7 mouse cellular contexts compared by ENCODE assay signal in the genomic region with DNA sequence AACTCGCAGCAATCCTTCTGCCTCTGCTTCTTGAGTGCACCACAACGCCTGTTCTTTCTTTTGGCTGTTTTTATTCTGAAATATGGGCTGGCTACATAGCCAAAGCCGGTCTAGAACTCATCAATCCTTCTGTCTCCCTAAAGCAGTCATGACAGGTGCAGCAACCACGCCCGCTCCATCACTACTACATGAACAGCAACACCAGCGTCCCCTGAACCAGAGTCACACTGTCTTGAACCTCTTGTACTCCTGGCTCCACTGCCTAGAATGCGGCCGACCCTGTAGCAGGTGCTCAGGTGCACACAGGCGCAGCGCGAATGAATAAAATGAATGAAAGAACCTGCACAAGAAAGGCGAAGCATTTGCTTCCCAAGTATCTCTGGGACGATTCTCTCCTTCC. TPM values are rescaled to one million over a fixed set of nuclear protein-coding genes. Genes with fewer than 3 reads are reported as not detected.
DNase-seq lines count a peak whose midpoint lies in the region; ATAC-seq and TF ChIP-seq lines count a peak whose summit lies in the region.

No protein-coding gene starts in this region.

- H3ac ChIP-seq in myocyte (ENCODE audit: control insufficient read depth, insufficient read length) = peak overlapping the region; percentile 16

- no peaks in the 10 kb centered on the region for H3K9me3 ChIP-seq in embryonic facial prominence, embryonic 11.5 days (replicated peaks; ENCODE audit: control insufficient read depth, low read length)
- H3K9me3 ChIP-seq in hindbrain, embryonic 16.5 days (ENCODE audit: control insufficient read depth, low read length) = no peaks in the 10 kb centered on the region

- peaks cover 3% of the 10 kb centered on the region; the same call in 1 of the 2 replicates for H3K4me1 ChIP-seq in embryonic facial prominence, embryonic 11.5 days (ENCODE audit: control insufficient read depth, insufficient read depth, low read length)
- peaks cover 24% of the 10 kb centered on the region for H3K4me1 ChIP-seq in hindbrain, embryonic 16.5 days (ENCODE audit: control insufficient read depth, insufficient read depth, low read depth, low read length)

- H3K4me2 ChIP-seq in embryonic facial prominence, embryonic 11.5 days (ENCODE audit: low read depth, low read length) = peak overlapping the region; percentile 88
- peak overlapping the region; percentile 87 for H3K4me2 ChIP-seq in hindbrain, embryonic 16.5 days (ENCODE audit: low read length)
- H3K4me2 ChIP-seq in myocyte (ENCODE audit: low read depth) = peak overlapping the region; percentile 94

- H3K27ac ChIP-seq in left cerebral cortex, adult 2 months = peak overlapping the region; percentile 100
- H3K27ac ChIP-seq in embryonic facial prominence, embryonic 11.5 days (replicated peaks; ENCODE audit: low read depth, low read length) = peak overlapping the region; percentile 6; the same call in 1 of the 2 replicates
- H3K27ac ChIP-seq in hindbrain, embryonic 16.5 days (ENCODE audit: low read depth, low read length) = peak overlapping the region; percentile 97

- 6% methylated on average over 13 of the region's 13 CpGs for WGBS in embryonic facial prominence, embryonic 11.5 days
- 6% methylated on average over 13 of the region's 13 CpGs for WGBS in hindbrain, embryonic 16.5 days

- no peak for TF ChIP-seq CTCF in left cerebral cortex, adult 2 months (IDR thresholded peaks at IDR 0.05)

- intact Hi-C loops in left cerebral cortex, adult 2 months (cut with DNase I) = loop anchor here (2.0 kb wide), 1 partner anchor 23 kb away; no protein-coding TSS in a partner anchor
- intact Hi-C loops in left cerebral cortex, postnatal 10 days (cut with DNase I) = no loop called here

- peak in 1 of 2 experiments; percentile 21 for DNase-seq in left cerebral cortex, adult 2 months (ENCODE audit: extremely low spot score in 1 of 2, low spot score in 2 of 2)
- no peak for DNase-seq in left cerebral cortex, postnatal 10 days (ENCODE audit: extremely low spot score in 1 of 2, low spot score in 2 of 2)
- DNase-seq in embryonic facial prominence, embryonic 11.5 days (ENCODE audit: low spot score) = no peak
- DNase-seq in adrenal gland, adult 2 months = no peak
- DNase-seq in left cerebral cortex, adult 11 months (ENCODE audit: low spot score) = no peak

- H3K9ac ChIP-seq in embryonic facial prominence, embryonic 11.5 days (replicated peaks; ENCODE audit: low read length) = peak overlapping the region; percentile 72
- H3K9ac ChIP-seq in hindbrain, embryonic 16.5 days (ENCODE audit: low read depth, low read length) = peak overlapping the region; percentile 97

- peaks cover 9% of the 10 kb centered on the region for H3K79me2 ChIP-seq in myocyte (ENCODE audit: control insufficient read depth, insufficient read depth)

- TF ChIP-seq POLR2A in myocyte (IDR thresholded peaks at IDR 0.05; ENCODE audit: insufficient read length, low read depth) = no peak

- ATAC-seq in embryonic facial prominence, embryonic 11.5 days (replicated peaks; ENCODE audit: insufficient number of reproducible peaks, low FRiP score, low TSS enrichment, low read depth) = 0 out of 2 replicates have a peak, but pooled peaks have one; percentile 7
- peak; percentile 28 for ATAC-seq in hindbrain, embryonic 16.5 days

- peak overlapping the region; percentile 69 for H3K4me3 ChIP-seq in left cerebral cortex, adult 2 months
- peak overlapping the region; percentile 77 for H3K4me3 ChIP-seq in embryonic facial prominence, embryonic 11.5 days (ENCODE audit: low read depth, low read length)
- H3K4me3 ChIP-seq in hindbrain, embryonic 16.5 days (ENCODE audit: low read length) = peak overlapping the region; percentile 81
- peak overlapping the region; percentile 84 for H3K4me3 ChIP-seq in myocyte

- H3K27me3 ChIP-seq in embryonic facial prominence, embryonic 11.5 days (ENCODE audit: control insufficient read depth, insufficient read depth, low read length) = no peaks in the 10 kb centered on the region
- no peaks in the 10 kb centered on the region for H3K27me3 ChIP-seq in hindbrain, embryonic 16.5 days (replicated peaks; ENCODE audit: control insufficient read depth, insufficient read depth, low read length)
- H3K27me3 ChIP-seq in myocyte (ENCODE audit: control insufficient read depth, insufficient read depth, insufficient read length) = no peaks in the 10 kb centered on the region

- peaks cover 7% of the 10 kb centered on the region; the same call in 1 of the 2 replicates for H3K36me3 ChIP-seq in embryonic facial prominence, embryonic 11.5 days (replicated peaks; ENCODE audit: control insufficient read depth, insufficient read depth, low read depth, low read length)
- H3K36me3 ChIP-seq in hindbrain, embryonic 16.5 days (ENCODE audit: control insufficient read depth, insufficient read depth, low read length) = peaks cover 36% of the 10 kb centered on the region
- H3K36me3 ChIP-seq in myocyte (ENCODE audit: control insufficient read depth, insufficient read depth) = no peaks in the 10 kb centered on the region

TF ChIP-seq in myocyte, 11 proteins besides CTCF, POLR2A, EP300 and RAD21:
- TF ChIP-seq SRF (IDR thresholded peaks at IDR 0.05; ENCODE audit: control insufficient read depth, insufficient read length, low read depth) (no peak), MAX (IDR thresholded peaks at IDR 0.05; ENCODE audit: low read depth) (no peak), MYOG (IDR thresholded peaks at IDR 0.05; ENCODE audit: control insufficient read depth in 1 of 3, insufficient read depth in 1 of 3, insufficient read length in 2 of 3, low read depth in 2 of 3) (peak in 1 of 3 experiments; percentile 12), MYOD1 (IDR thresholded peaks at IDR 0.05; ENCODE audit: control insufficient read depth in 1 of 3, insufficient read length in 2 of 3, low read depth in 2 of 3) (peak in 1 of 3 experiments; percentile 66), POLR2AphosphoS2 (IDR thresholded peaks at IDR 0.05; ENCODE audit: insufficient read length, low read depth) (no peak), CEBPB (IDR thresholded peaks at IDR 0.05; ENCODE audit: insufficient read depth, poor library complexity, severe bottlenecking) (no peak)
TF ChIP-seq in myocyte: peak in this region for 2.

RNA-seq across cellular contexts. Expression of gene Sugp2, which starts 0.4 kb away (rescaled TPM):
- total RNA-seq in left cerebral cortex, adult 2 months (2021) = 100 to 1,000 TPM; 116 to 117 TPM
- total RNA-seq in left cerebral cortex, postnatal 10 days (2021) = 100 to 1,000 TPM; 134 to 140 TPM
- 31.4 and 34.0 TPM in 2 replicates for polyA plus RNA-seq in embryonic facial prominence, embryonic 11.5 days (2014; fragmentation: Nextera tagmentation; extraction: Ambion mirVana)
- 85.1 and 92.6 TPM in 2 replicates for polyA plus RNA-seq in hindbrain, embryonic 16.5 days (2015; fragmentation: Nextera tagmentation; extraction: Ambion mirVana)
- 15.4 TPM for polyA plus RNA-seq in myocyte (2012; fragmentation: generic; extraction: Trizol)
- 10 to 100 TPM; 31.8 to 31.9 TPM for total RNA-seq in adrenal gland, adult 2 months (2021)
- 34.8 and 36.2 TPM in 2 replicates for polyA plus RNA-seq in adrenal gland, adult 2 months (2012; rRNA removed)

RNA-seq across cellular contexts. Expression of gene Armc6, which starts 0.7 kb away (rescaled TPM):
- total RNA-seq in left cerebral cortex, adult 2 months (2021) = 10 to 100 TPM; 40.8 to 43.1 TPM
- total RNA-seq in left cerebral cortex, postnatal 10 days (2021) = 10 to 100 TPM; 84.6 to 85.4 TPM
- 21.9 and 28.4 TPM in 2 replicates for polyA plus RNA-seq in embryonic facial prominence, embryonic 11.5 days (2014; fragmentation: Nextera tagmentation; extraction: Ambion mirVana)
- 132 and 134 TPM in 2 replicates for polyA plus RNA-seq in hindbrain, embryonic 16.5 days (2015; fragmentation: Nextera tagmentation; extraction: Ambion mirVana)
- polyA plus RNA-seq in myocyte (2012; fragmentation: generic; extraction: Trizol) = 35.4 TPM
- total RNA-seq in adrenal gland, adult 2 months (2021) = 10 to 100 TPM; 10.8 to 11.5 TPM
- 17.4 and 21.2 TPM in 2 replicates for polyA plus RNA-seq in adrenal gland, adult 2 months (2012; rRNA removed)

RNA-seq across cellular contexts. Expression of gene Slc25a42, which starts 21.5 kb away (rescaled TPM):
- 10 to 100 TPM; 39.0 to 45.4 TPM for total RNA-seq in left cerebral cortex, adult 2 months (2021)
- 10 to 100 TPM; 26.1 to 26.6 TPM for total RNA-seq in left cerebral cortex, postnatal 10 days (2021)
- 1.3 and 1.4 TPM in 2 replicates for polyA plus RNA-seq in embryonic facial prominence, embryonic 11.5 days (2014; fragmentation: Nextera tagmentation; extraction: Ambion mirVana)
- polyA plus RNA-seq in hindbrain, embryonic 16.5 days (2015; fragmentation: Nextera tagmentation; extraction: Ambion mirVana) = 9.5 and 10.1 TPM in 2 replicates
- 2.6 TPM for polyA plus RNA-seq in myocyte (2012; fragmentation: generic; extraction: Trizol)
- total RNA-seq in adrenal gland, adult 2 months (2021) = 10 to 100 TPM; 40.9 to 49.3 TPM
- polyA plus RNA-seq in adrenal gland, adult 2 months (2012; rRNA removed) = 72.6 and 85.8 TPM in 2 replicates

RNA-seq across cellular contexts. Expression of gene Homer3, which starts 49.0 kb away (rescaled TPM):
- total RNA-seq in left cerebral cortex, adult 2 months (2021) = 1 to 10 TPM; 6.9 to 7.3 TPM
- total RNA-seq in left cerebral cortex, postnatal 10 days (2021) = 1 to 10 TPM; 7.9 to 9.4 TPM
- 48.9 and 52.9 TPM in 2 replicates for polyA plus RNA-seq in embryonic facial prominence, embryonic 11.5 days (2014; fragmentation: Nextera tagmentation; extraction: Ambion mirVana)
- polyA plus RNA-seq in hindbrain, embryonic 16.5 days (2015; fragmentation: Nextera tagmentation; extraction: Ambion mirVana) = 24.4 and 24.7 TPM in 2 replicates
- polyA plus RNA-seq in myocyte (2012; fragmentation: generic; extraction: Trizol) = 43.6 TPM
- total RNA-seq in adrenal gland, adult 2 months (2021) = 10 to 100 TPM; 16.0 to 21.8 TPM
- 56.8 and 68.4 TPM in 2 replicates for polyA plus RNA-seq in adrenal gland, adult 2 months (2012; rRNA removed)

Comparison
In these comparisons a context has a peak if more than half of its experiments do, and no peak if none do; other contexts are left out.
1. H3K27ac ChIP-seq: peak in every context shown above with its lines; median percentile 100 in left cerebral cortex, adult 2 months; 97 in hindbrain, embryonic 16.5 days; 6 in embryonic facial prominence, embryonic 11.5 days.